Mouse (Mus musculus) adrenal gland, adult 8-10 months (tissue): ENCODE measurements around the gene Gm15448. TPM values are rescaled to one million over a fixed set of nuclear protein-coding genes. Genes with fewer than 3 reads are reported as not detected.
"Not testable (repeated sequence)": the region's sequence is repeated elsewhere in the genome, so short reads cannot be mapped to it uniquely, and the experiment has no call there.

ENCODE experiments used
- DNase-seq: peaks from one replicate; pipeline ENCODE4 v3.0.0; 2022
- total RNA-seq, 4 experiments: library from RNA; stranded (reverse); gene quantifications; 2 replicates each; pipeline ENCODE4 v1.2.4; 2022

Gm15448 gene
- 1 to 10 TPM in 1 of 4 experiments, under 1 TPM in 3; 0.49 to 1.5 (median 0.60) TPM for total RNA-seq

GRCm38 (mm10) chr7:3825599-3825998 is at the start of gene Gm15448:
Gene Gm15448, minus strand, starts transcription at chr7:3825687.
- DNase-seq, result not testable (repeated sequence)

DNA sequence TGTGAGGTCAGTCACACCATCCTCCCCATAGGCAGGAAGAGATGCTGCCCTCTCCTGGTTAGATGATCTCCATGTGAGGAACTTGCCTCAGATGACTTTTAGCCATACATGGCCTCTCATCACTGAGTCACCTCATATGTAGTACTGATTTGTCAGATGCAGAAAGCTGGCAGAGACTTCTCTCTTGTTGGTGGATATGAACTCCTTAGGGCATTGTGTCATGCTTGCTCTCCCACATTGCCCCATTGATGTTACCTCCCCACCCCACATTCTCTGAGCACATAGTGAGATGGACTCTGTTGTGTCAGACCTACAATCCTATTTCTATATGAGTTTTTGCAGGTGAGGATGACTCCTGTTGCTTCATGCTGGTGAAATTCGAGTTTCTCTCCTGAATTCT is 49.5 kb upstream of the Gm15448 start:
- DNase-seq, result not testable (repeated sequence)

DNA sequence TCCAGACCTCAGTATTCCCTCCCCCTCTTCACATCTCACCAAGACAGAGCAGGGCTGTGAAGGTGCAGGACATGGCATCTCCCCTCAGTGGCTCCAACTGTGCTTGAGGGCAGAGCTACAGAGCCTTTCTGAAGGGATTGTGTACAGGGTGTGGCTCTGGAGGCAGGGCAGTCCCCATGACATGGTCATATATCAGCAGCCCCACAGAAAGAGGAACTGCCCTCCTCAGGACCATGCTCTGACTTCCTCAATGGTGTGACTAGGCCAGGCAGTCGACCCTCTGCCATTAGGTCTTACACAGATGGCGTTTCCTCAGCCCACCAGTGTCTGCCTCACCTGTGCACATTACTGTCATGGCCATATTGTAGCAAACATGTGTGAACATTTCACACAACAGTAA is 19.5 kb upstream of the Gm15448 start, which contains the start of gene Pira2:
TSS of gene Pira2 (minus strand) at position 101 of the 400 bp plus-strand sequence.
- not testable (repeated sequence) for DNase-seq

- not testable (repeated sequence) for DNase-seq
Observed at GRCm38 (mm10) chr7:3837854-3838253, 12.4 kb upstream of the Gm15448 start.

DNA sequence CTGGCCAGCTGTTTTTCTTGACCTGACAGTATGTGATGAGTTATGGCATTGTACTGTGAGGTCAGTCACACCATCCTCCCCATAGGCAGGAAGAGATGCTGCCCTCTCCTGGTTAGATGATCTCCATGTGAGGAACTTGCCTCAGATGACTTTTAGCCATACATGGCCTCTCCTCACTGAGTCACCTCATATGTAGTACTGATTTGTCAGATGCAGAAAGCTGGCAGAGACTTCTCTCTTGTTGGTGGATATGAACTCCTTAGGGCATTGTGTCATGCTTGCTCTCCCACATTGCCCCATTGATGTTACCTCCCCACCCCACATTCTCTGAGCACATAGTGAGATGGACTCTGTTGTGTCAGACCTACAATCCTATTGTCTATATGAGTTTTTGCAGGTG is 5.1 kb upstream of the Gm15448 start:
- not testable (repeated sequence) for DNase-seq

GRCm38 (mm10) chr7:3811912-3812311 is 13.6 kb downstream of the Gm15448 start:
- DNase-seq, result not testable (repeated sequence)

DNA sequence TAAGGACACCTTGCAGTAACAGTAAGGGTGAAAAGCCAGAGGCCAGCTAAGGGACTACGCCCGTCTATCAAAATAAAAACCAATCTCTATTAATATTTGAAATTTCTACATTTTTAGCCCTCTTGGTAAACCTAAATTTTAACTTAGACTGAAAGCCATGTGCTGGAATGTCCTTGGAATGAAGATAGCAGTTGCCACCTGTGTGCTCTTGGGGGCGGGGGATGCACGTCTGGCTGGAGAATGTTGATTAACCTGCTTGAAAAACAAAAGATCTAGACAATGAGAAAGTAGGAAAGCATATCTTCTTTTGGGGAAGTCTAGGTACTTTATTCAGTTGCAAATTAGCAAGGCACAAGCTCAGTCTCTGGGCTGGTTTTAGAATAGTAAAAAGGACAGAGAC is 22.6 kb downstream of the Gm15448 start:
- not testable (repeated sequence) for DNase-seq

DNA sequence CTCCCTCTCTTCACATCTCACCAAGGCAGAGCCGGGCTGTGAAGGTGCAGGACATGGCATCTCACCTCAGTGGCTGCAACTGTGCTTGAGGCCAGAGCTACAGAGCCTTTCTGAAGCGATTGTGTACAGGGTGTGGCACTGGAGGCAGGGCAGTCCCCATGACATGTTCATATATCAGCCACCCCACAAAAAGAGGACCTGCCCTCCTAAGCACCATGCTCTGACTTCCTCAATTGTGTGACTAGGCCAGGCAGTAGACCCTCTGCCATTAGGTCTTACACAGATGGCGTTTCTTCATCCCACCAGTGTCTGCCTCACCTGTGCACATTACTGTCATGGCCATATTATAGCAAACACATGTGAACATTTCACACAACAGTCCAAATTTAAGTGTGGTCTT is 25.5 kb downstream of the Gm15448 start:
- DNase-seq, result not testable (repeated sequence)

GRCm38 (mm10) chr7:3796286-3796685 is 29.2 kb downstream of the Gm15448 start:
- not testable (repeated sequence) for DNase-seq

Other genes starting within 250 kb of the Gm15448 start
- gene Oscar, start 209.5 kb downstream of the Gm15448 start, total RNA-seq, result under 1 TPM in 2 of 4 experiments, not detected in 2; 0.17 to 0.21 TPM
- 100 to 1,000 TPM; 561 to 701 (median 624) TPM for gene Ndufa3, start 208.3 kb downstream of the Gm15448 start, total RNA-seq
- 10 to 100 TPM; 23.1 to 31.3 (median 24.9) TPM for gene Tfpt, start 195.8 kb downstream of the Gm15448 start, total RNA-seq
- gene Prpf31, start 195.7 kb downstream of the Gm15448 start, total RNA-seq, result 10 to 100 TPM; 38.9 to 57.0 (median 49.1) TPM
- 10 to 100 TPM; 48.3 to 83.2 (median 60.9) TPM for gene Cnot3, start 180.4 kb downstream of the Gm15448 start, total RNA-seq
- gene Leng1, start 159.8 kb downstream of the Gm15448 start, total RNA-seq, result 10 to 100 TPM in 3 of 4 experiments, 1 to 10 TPM in 1; 9.6 to 14.1 (median 11.2) TPM
- 10 to 100 TPM in 3 of 4 experiments, 1 to 10 TPM in 1; 7.8 to 17.7 (median 15.2) TPM for gene Tmc4, start 148.1 kb downstream of the Gm15448 start, total RNA-seq
- 100 to 1,000 TPM; 114 to 130 (median 122) TPM for gene Tsen34, start 132.8 kb downstream of the Gm15448 start, total RNA-seq
- 10 to 100 TPM; 64.4 to 81.8 (median 71.1) TPM for gene Mboat7, start 132.2 kb downstream of the Gm15448 start, total RNA-seq
- gene Rps9, start 121.7 kb downstream of the Gm15448 start, total RNA-seq, result 100 to 1,000 TPM; 852 to 952 (median 882) TPM
- 1 to 10 TPM; 2.9 to 6.3 (median 5.0) TPM for gene Pirb, start 105.3 kb downstream of the Gm15448 start, total RNA-seq
- under 1 TPM; 0.41 to 0.94 (median 0.54) TPM for gene Pira2, start 19.4 kb upstream of the Gm15448 start, total RNA-seq
- under 1 TPM in 2 of 4 experiments, not detected in 2; 0.26 to 0.35 TPM for gene Gm14548, start 72.4 kb upstream of the Gm15448 start, total RNA-seq
- gene Lilra6, start 89.8 kb upstream of the Gm15448 start, total RNA-seq, result under 1 TPM; 0.29 to 0.89 (median 0.78) TPM
- 10 to 100 TPM in 1 of 4 experiments, 1 to 10 TPM in 3; 2.4 to 13.3 (median 4.8) TPM for gene Lair1, start 237.5 kb upstream of the Gm15448 start, total RNA-seq